Mouse (Mus musculus): ENCODE measurements around the gene Nes. TPM values are rescaled to one million over a fixed set of nuclear protein-coding genes. Genes with fewer than 3 reads are reported as not detected.

The Nes gene
- polyA plus RNA-seq, 1 experiment from 2014 or later = 45.0 TPM

GRCm38 (mm10) chr3:88002291-88002976, 31.6 kb downstream of the Nes start:
- TF ChIP-seq CTCF (IDR thresholded peaks at IDR 0.05) = no peak
- ChIA-PET POLR2A (no interaction called here), CTCF (interaction anchor here (1.4 to 2.4 kb wide), 2 partner anchors 16 to 66 kb away, joined by 3 to 9 read pairs; no protein-coding TSS in a partner anchor)
- in situ Hi-C loops (cut with MboI; ENCODE audit: low pct_unique_long_range_greater_than_20kb) = no loop called here
- peaks cover 59% of the 10 kb centered on the region for H3K27me3 ChIP-seq
- DNase-seq (ENCODE audit: low read depth, low spot score) (no peak), ATAC-seq (no peak)

GRCm38 (mm10) chr3:88005822-88006786, 35.2 kb downstream of the Nes start:
- POLR2A ChIA-PET = no interaction called here
- ATAC-seq (no peak), DNase-seq (ENCODE audit: low read depth, low spot score) (no peak)
- peaks cover 34% of the 10 kb centered on the region for H3K27me3 ChIP-seq
- CTCF ChIA-PET = interaction anchor here (0.9 to 5.7 kb wide), 4 partner anchors 20 to 76 kb away, joined by 3 to 67 read pairs (median 3); partner anchors contain the start of gene Iqgap3
- no peak for TF ChIP-seq CTCF (IDR thresholded peaks at IDR 0.05)
- in situ Hi-C loops (cut with MboI; ENCODE audit: low pct_unique_long_range_greater_than_20kb) = no loop called here

GRCm38 (mm10) chr3:88010634-88011265, 39.9 kb downstream of the Nes start:
- peak; percentile 88 for TF ChIP-seq CTCF (IDR thresholded peaks at IDR 0.05)
- CTCF ChIA-PET = interaction anchor here (0.6 to 5.7 kb wide), 16 partner anchors 10 to 194 kb away, joined by 3 to 67 read pairs (median 4); partner anchors contain the start of genes Bcan and Mef2d
- ATAC-seq (no peak), DNase-seq (ENCODE audit: low read depth, low spot score) (no peak)
- POLR2A ChIA-PET = interaction anchor here (0.6 kb wide), 1 partner anchor 199 kb away, joined by 3 read pairs; no protein-coding TSS in a partner anchor
- peaks cover 30% of the 10 kb centered on the region for H3K27me3 ChIP-seq
- in situ Hi-C loops (cut with MboI; ENCODE audit: low pct_unique_long_range_greater_than_20kb) = loop anchor here (10.0 kb wide), 1 partner anchor 54 kb away; no protein-coding TSS in a partner anchor

GRCm38 (mm10) chr3:88022322-88023191, 51.7 kb downstream of the Nes start:
- POLR2A ChIA-PET = no interaction called here
- DNase-seq (ENCODE audit: low read depth, low spot score) = peak; percentile 47
- CTCF ChIA-PET = interaction anchor here (0.8 to 4.1 kb wide), 2 partner anchors 12 to 52 kb away, joined by 3 to 25 read pairs; partner anchors contain the start of gene Nes
- H3K27me3 ChIP-seq = peaks cover 75% of the 10 kb centered on the region
- TF ChIP-seq CTCF (IDR thresholded peaks at IDR 0.05) = no peak
- in situ Hi-C loops (cut with MboI; ENCODE audit: low pct_unique_long_range_greater_than_20kb) = no loop called here
- ATAC-seq = peak; percentile 95

GRCm38 (mm10) chr3:88023192-88024074, 52.6 kb downstream of the Nes start:
- no peak for ATAC-seq
- CTCF ChIA-PET = interaction anchor here (0.8 to 4.1 kb wide), 4 partner anchors 9 to 52 kb away, joined by 3 to 25 read pairs (median 3); partner anchors contain the start of gene Nes
- in situ Hi-C loops (cut with MboI; ENCODE audit: low pct_unique_long_range_greater_than_20kb) = no loop called here
- no peak for DNase-seq (ENCODE audit: low read depth, low spot score)
- POLR2A ChIA-PET = interaction anchor here (0.5 to 0.6 kb wide), 2 partner anchors 14 to 73 kb away, joined by 3 read pairs; no protein-coding TSS in a partner anchor
- TF ChIP-seq CTCF (IDR thresholded peaks at IDR 0.05) = no peak
- peaks cover 68% of the 10 kb centered on the region for H3K27me3 ChIP-seq

- in situ Hi-C loops (cut with MboI; ENCODE audit: low pct_unique_long_range_greater_than_20kb) = no loop called here
- CTCF ChIA-PET = interaction anchor here (0.8 to 1.5 kb wide), 7 partner anchors 16 to 216 kb away, joined by 3 to 5 read pairs (median 4); partner anchors contain the start of gene Gpatch4
- peaks cover 45% of the 10 kb centered on the region for H3K27me3 ChIP-seq
- DNase-seq (ENCODE audit: low read depth, low spot score) = no peak
- no peak for TF ChIP-seq CTCF (IDR thresholded peaks at IDR 0.05)
- POLR2A ChIA-PET = no interaction called here
- ATAC-seq = no peak
Measured at GRCm38 (mm10) chr3:88026823-88027222, 55.9 kb downstream of the Nes start.

GRCm38 (mm10) chr3:88027434-88028186, 56.7 kb downstream of the Nes start, which contains the start of gene Hapln2:
TSS of gene Hapln2 (minus strand) at chr3:88027583.
- ATAC-seq = no peak
- DNase-seq (ENCODE audit: low read depth, low spot score) = no peak
- TF ChIP-seq CTCF (IDR thresholded peaks at IDR 0.05) = no peak
- CTCF ChIA-PET = interaction anchor here (0.9 to 1.8 kb wide), 9 partner anchors 9 to 58 kb away, joined by 3 to 5 read pairs (median 3); partner anchors contain the start of gene Gpatch4
- peaks cover 37% of the 10 kb centered on the region for H3K27me3 ChIP-seq
- POLR2A ChIA-PET = no interaction called here
- in situ Hi-C loops (cut with MboI; ENCODE audit: low pct_unique_long_range_greater_than_20kb) = no loop called here

Other genes starting within 250 kb of the Nes start
- gene Lrrc71, start 222.5 kb upstream of the Nes start, polyA plus RNA-seq (2021) = 0.12 TPM
- not detected for gene Ntrk1, start 175.9 kb upstream of the Nes start, polyA plus RNA-seq (2021)
- 0.06 TPM for gene Insrr, start 174.1 kb upstream of the Nes start, polyA plus RNA-seq (2021)
- gene Pear1, start 146.8 kb upstream of the Nes start, polyA plus RNA-seq (2021) = 2.8 TPM
- not detected for gene Sh2d2a, start 124.3 kb upstream of the Nes start, polyA plus RNA-seq (2021)
- gene Prcc, start 85.5 kb upstream of the Nes start, polyA plus RNA-seq (2021) = 72.2 TPM
- gene Hdgf, start 64.8 kb upstream of the Nes start, polyA plus RNA-seq (2021) = 503 TPM
- 166 TPM for gene Mrpl24, start 51.6 kb upstream of the Nes start, polyA plus RNA-seq (2021)
- gene Isg20l2, start 40.8 kb upstream of the Nes start, polyA plus RNA-seq (2021) = 38.5 TPM
- gene Rrnad1, start 40.4 kb upstream of the Nes start, polyA plus RNA-seq (2021) = 24.6 TPM
- gene Crabp2, start 22.4 kb upstream of the Nes start, polyA plus RNA-seq (2021) = 0.59 TPM
- 0.28 TPM for gene Bcan, start 29.2 kb downstream of the Nes start, polyA plus RNA-seq (2021)
- 0.32 TPM for gene Hapln2, start 56.5 kb downstream of the Nes start, polyA plus RNA-seq (2021)
- gene Gpatch4, start 72.0 kb downstream of the Nes start, polyA plus RNA-seq (2021) = 32.8 TPM
- 198 TPM for gene Naxe, start 87.4 kb downstream of the Nes start, polyA plus RNA-seq (2021)
- not detected for gene Ttc24, start 107.2 kb downstream of the Nes start, polyA plus RNA-seq (2021)
- 55.8 TPM for gene Iqgap3, start 110.9 kb downstream of the Nes start, polyA plus RNA-seq (2021)
- gene Mef2d, start 171.3 kb downstream of the Nes start, polyA plus RNA-seq (2021) = 62.7 TPM